Comparison of ENCODE assay signal across 16 mouse cellular contexts in genomic region chr5:119216146-119216545, GRCm38 (mm10).
"Had no signal": no experiment of that assay in that cellular context is flagged by ENCODE, and none has a peak within 500 bp of the region (broad histone marks: within the 10 kb centered on the region; RNA-seq: fewer than 3 reads in every experiment).

No protein-coding gene starts in this region.

- ATAC-seq: liver, postnatal 0 days had no signal

- H3K4me2 ChIP-seq: limb, embryonic 12.5 days; limb, embryonic 15.5 days; liver, embryonic 11.5 days; lung, embryonic 14.5 days; midbrain, embryonic 11.5 days; stomach, embryonic 15.5 days had no signal

- H3K9me3 ChIP-seq: limb, embryonic 15.5 days; stomach, embryonic 15.5 days had no signal

- H3K9ac ChIP-seq: limb, embryonic 12.5 days; limb, embryonic 15.5 days; liver, embryonic 14.5 days; liver, postnatal 0 days; lung, embryonic 14.5 days; stomach, embryonic 15.5 days had no signal

- H3K27ac ChIP-seq: limb, embryonic 12.5 days; limb, embryonic 15.5 days; liver, embryonic 14.5 days; stomach, embryonic 15.5 days had no signal

- DNase-seq: kidney, adult 9 months; kidney, postnatal 14 days; kidney, postnatal 4 days; liver, postnatal 0 days; lung, embryonic 14.5 days; lung, postnatal 14 days; lung, postnatal 4 days; right cerebral cortex, postnatal 25 days; spleen, adult 18-20 months; thymus, postnatal 25 days had no signal

- H3K4me1 ChIP-seq: stomach, embryonic 15.5 days had no signal

- H3K27me3 ChIP-seq: limb, embryonic 15.5 days; stomach, embryonic 15.5 days had no signal

- H3K4me3 ChIP-seq: limb, embryonic 12.5 days; limb, embryonic 15.5 days; stomach, embryonic 15.5 days had no signal

- H3K36me3 ChIP-seq: limb, embryonic 12.5 days; limb, embryonic 15.5 days; stomach, embryonic 15.5 days had no signal
